Mouse (Mus musculus) stomach, adult 2 months (tissue): Measurements from ENCODE around the gene Pou4f2. TPM values are rescaled to one million over a fixed set of nuclear protein-coding genes. Genes with fewer than 3 reads are reported as not detected.

Experiments
- polyA plus RNA-seq: library from polyadenylated mRNA; depleted of rRNA; stranded (reverse); fragments of >200 nt; gene quantifications from 2 replicates; pipeline ENCODE4 v1.2.3, GENCODE M21; 2012; rRNA removed

Gene Pou4f2
- polyA plus RNA-seq, result not detected in 2 replicates

DNA sequence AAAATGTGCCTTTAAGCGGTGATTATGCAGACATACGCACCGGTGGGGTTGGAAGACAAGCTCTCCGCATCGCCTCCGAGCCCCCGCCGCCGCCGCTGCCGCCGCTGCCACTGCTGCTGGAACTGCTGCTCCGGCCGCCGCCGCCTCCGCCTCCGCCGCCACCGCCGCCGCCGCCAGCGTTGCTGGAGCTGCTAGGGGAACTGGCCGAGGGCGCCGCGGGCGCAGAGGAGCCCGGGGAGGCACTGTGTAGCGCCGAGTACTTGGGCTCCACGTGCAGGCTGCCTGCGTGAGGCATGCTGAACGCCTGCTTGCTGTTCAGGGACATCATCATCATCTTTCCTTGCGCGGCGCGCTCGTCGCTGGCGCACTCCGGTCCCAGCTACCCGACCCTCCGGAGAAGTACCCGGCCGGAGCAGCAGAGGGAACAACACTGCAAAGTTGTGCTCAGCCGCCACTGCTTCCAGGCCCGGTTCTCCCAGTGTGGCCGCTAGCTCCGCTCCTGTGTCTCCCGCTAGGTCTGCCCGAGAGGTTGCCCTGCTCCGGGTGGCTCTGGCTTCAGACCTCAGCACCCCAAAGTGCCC, at the start of gene Pou4f2:
Gene Pou4f2 (minus strand): TSS at position 575 of the 581 bp plus-strand sequence.

Other genes starting within 250 kb of the Pou4f2 start
- gene Ttc29, start 223.3 kb downstream of the Pou4f2 start, polyA plus RNA-seq, result not detected in 2 replicates
- 3.1 and 3.2 TPM in 2 replicates for gene Rbmxl1, start 72.3 kb upstream of the Pou4f2 start, polyA plus RNA-seq
- 4.4 and 6.0 TPM in 2 replicates for gene Slc10a7, start 72.7 kb upstream of the Pou4f2 start, polyA plus RNA-seq